Mouse (Mus musculus) CD4-positive, CD25-positive, alpha-beta regulatory T cell, adult 9 weeks (primary cell): ENCODE results near the gene Sept1. TPM values are rescaled to one million over a fixed set of nuclear protein-coding genes. Genes with fewer than 3 reads are reported as not detected.

ENCODE experiments used
- polyA plus RNA-seq: library from polyadenylated mRNA; unstranded; fragments of 100-300 nt; shearing (Covaris generic); gene quantifications from one replicate; pipeline ENCODE4 v1.2.1, GENCODE M21; 2017

Sept1 gene
- 607 TPM for polyA plus RNA-seq

GRCm38 (mm10) chr7:127232622-127233367 lies at the start of gene Sept1, which contains the start of gene Zfp553:
Gene Sept1 (minus strand): TSS chr7:127233130.
Gene Zfp553 (plus strand): TSS chr7:127233061.

GRCm38 (mm10) chr7:127273925-127274789 lies 41.2 kb upstream of the Sept1 start, which contains the start of gene Sephs2:
Gene Sephs2 (minus strand): TSS chr7:127274055.

GRCm38 (mm10) chr7:127260309-127261111 lies 27.6 kb upstream of the Sept1 start, which contains the start of gene Dctpp1:
Gene Dctpp1 (minus strand): TSS chr7:127260709.

GRCm38 (mm10) chr7:127243870-127244657 lies 11.1 kb upstream of the Sept1 start, which contains the start of gene Zfp771:
Gene Zfp771 (plus strand): TSS chr7:127244274.

GRCm38 (mm10) chr7:127208553-127209438 lies 24.1 kb downstream of the Sept1 start, which contains the start of gene Mylpf:
Gene Mylpf (plus strand): TSS chr7:127208890.

GRCm38 (mm10) chr7:127208295-127208552 lies 24.7 kb downstream of the Sept1 start, which contains the start of gene Tbc1d10b:
Gene Tbc1d10b (minus strand): TSS chr7:127208468.

GRCm38 (mm10) chr7:127195544-127196295 lies 37.2 kb downstream of the Sept1 start, which contains the start of gene Cd2bp2:
Gene Cd2bp2 (minus strand): TSS chr7:127196050.

Other genes with a start within 250 kb of the Sept1 start
- 51.3 TPM for gene Mvp, start 218.5 kb downstream of the Sept1 start, polyA plus RNA-seq
- gene Pagr1b, start 216.6 kb downstream of the Sept1 start, polyA plus RNA-seq: 2.1 TPM
- gene Pagr1a, start 215.8 kb downstream of the Sept1 start, polyA plus RNA-seq: 148 TPM
- gene Gm42742, start 212.0 kb downstream of the Sept1 start, polyA plus RNA-seq: 28.1 TPM
- gene Prrt2, start 211.9 kb downstream of the Sept1 start, polyA plus RNA-seq: 17.3 TPM
- 19.6 TPM for gene Maz, start 206.1 kb downstream of the Sept1 start, polyA plus RNA-seq
- 11.8 TPM for gene Kif22, start 190.7 kb downstream of the Sept1 start, polyA plus RNA-seq
- not detected for gene Zg16, start 145.8 kb downstream of the Sept1 start, polyA plus RNA-seq
- gene AI467606, start 141.8 kb downstream of the Sept1 start, polyA plus RNA-seq: 452 TPM
- gene Qprt, start 110.9 kb downstream of the Sept1 start, polyA plus RNA-seq: 23.9 TPM
- 84.5 TPM for gene Spn, start 95.3 kb downstream of the Sept1 start, polyA plus RNA-seq
- gene Cd2bp2, start 37.1 kb downstream of the Sept1 start, polyA plus RNA-seq: 81.8 TPM
- 12.7 TPM for gene Tbc1d10b, start 24.7 kb downstream of the Sept1 start, polyA plus RNA-seq
- 22.7 TPM for gene Mylpf, start 24.2 kb downstream of the Sept1 start, polyA plus RNA-seq
- gene Zfp553, start 69 bp downstream of the Sept1 start, polyA plus RNA-seq: 16.5 TPM
- gene Zfp771, start 11.1 kb upstream of the Sept1 start, polyA plus RNA-seq: 0.60 TPM
- gene Dctpp1, start 27.6 kb upstream of the Sept1 start, polyA plus RNA-seq: 51.4 TPM
- 12.5 TPM for gene Sephs2, start 40.9 kb upstream of the Sept1 start, polyA plus RNA-seq
- 375 TPM for gene Itgal, start 63.1 kb upstream of the Sept1 start, polyA plus RNA-seq
- 0.35 TPM for gene Zfp768, start 112.5 kb upstream of the Sept1 start, polyA plus RNA-seq
- gene Zfp747, start 142.9 kb upstream of the Sept1 start, polyA plus RNA-seq: 24.7 TPM
- gene 9130019O22Rik, start 154.0 kb upstream of the Sept1 start, polyA plus RNA-seq: 9.9 TPM
- 6.4 TPM for gene E430018J23Rik, start 160.5 kb upstream of the Sept1 start, polyA plus RNA-seq
- 17.3 TPM for gene Zfp764, start 173.7 kb upstream of the Sept1 start, polyA plus RNA-seq
- 48.9 TPM for gene Zfp688, start 188.9 kb upstream of the Sept1 start, polyA plus RNA-seq
- 11.8 TPM for gene Zfp689, start 216.0 kb upstream of the Sept1 start, polyA plus RNA-seq
- gene Prr14, start 226.5 kb upstream of the Sept1 start, polyA plus RNA-seq: 141 TPM
- gene Fbrs, start 246.1 kb upstream of the Sept1 start, polyA plus RNA-seq: 9.0 TPM